Mouse (Mus musculus) stomach, embryonic 14.5 days (tissue): ENCODE data around the gene Hck. TPM values are rescaled to one million over a fixed set of nuclear protein-coding genes. Genes with fewer than 3 reads are reported as not detected.
A peak's percentile ranks its signal among the peaks of the same experiment; 100 is the strongest.

Experiments
- ATAC-seq: fragments of 200-750 bp; cut with Nextera tagmentation; 2 replicates; pipeline ENCODE4 v1.8.0; 2017; ENCODE audit warnings: low read depth, moderate TSS enrichment; ENCODE audit not compliant: insufficient number of reproducible peaks, insufficient read depth, low FRiP score
- H3K27ac ChIP-seq: fragments of 300-500 bp; sonication (generic); 2 replicates; pipeline ENCODE4 v1.5.1; 2014; ENCODE audit warnings: mild to moderate bottlenecking, low read length, moderate library complexity, mixed read lengths
- H3K27me3 ChIP-seq: fragments of 300-500 bp; sonication (generic); 2 replicates; pipeline ENCODE4 v1.6.1; 2014; ENCODE audit warnings: low read length, control low read depth, mixed read lengths; ENCODE audit not compliant: control insufficient read depth, insufficient read depth
- H3K36me3 ChIP-seq: fragments of 300-500 bp; sonication (generic); 2 replicates; pipeline ENCODE4 v1.6.1; 2014; ENCODE audit warnings: mild to moderate bottlenecking, control low read depth, low read length, moderate library complexity, mixed read lengths; ENCODE audit not compliant: control insufficient read depth, insufficient read depth
- H3K4me1 ChIP-seq: fragments of 300-500 bp; sonication (generic); 2 replicates; pipeline ENCODE4 v1.6.1; 2014; ENCODE audit warnings: low read length, control low read depth, mixed read lengths; ENCODE audit not compliant: control insufficient read depth, insufficient read depth
- H3K4me2 ChIP-seq: fragments of 300-500 bp; sonication (generic); replicated peaks from 2 replicates; pipeline ENCODE4 v1.6.1; 2014; ENCODE audit warnings: low read depth, low read length, control low read depth
- H3K4me3 ChIP-seq: fragments of 300-500 bp; sonication (generic); 2 replicates; pipeline ENCODE4 v1.5.1; 2014; ENCODE audit warnings: low read depth, low read length, control low read depth
- H3K9ac ChIP-seq: fragments of 300-500 bp; sonication (generic); replicated peaks from 2 replicates; pipeline ENCODE4 v1.6.1; 2014; ENCODE audit warnings: low read depth, mild to moderate bottlenecking, control low read depth, low read length, moderate library complexity, mixed read lengths
- H3K9me3 ChIP-seq: fragments of 300-500 bp; sonication (generic); 2 replicates; pipeline ENCODE4 v1.6.1; 2016; ENCODE audit warnings: low read depth, low read length, control low read depth; ENCODE audit not compliant: control insufficient read depth
- WGBS: fragments of 180-500 bp; shearing (Covaris S2); extraction: QIAGEN DNeasy Blood & Tissue Kit; methylation state at CpG from one replicate; pipeline ENCODE4 v1.1.7; 2014; 5-methylcytosine and 5-hydroxymethylcytosine counted together
- polyA plus RNA-seq: library from polyadenylated mRNA; unstranded; fragments of >200 nt; fragmentation: Nextera tagmentation; extraction: Ambion mirVana; gene quantifications from 2 replicates; pipeline ENCODE4 v1.2.1, GENCODE M21; 2014

Hck gene
- polyA plus RNA-seq, 1 experiment from 2014 or later, result 4.9 TPM

- no peaks in the 10 kb centered on the region for H3K4me1 ChIP-seq
- 0 out of 2 replicates have a peak overlapping the region, but pooled peaks have one; percentile 10 for H3K9ac ChIP-seq
- H3K9me3 ChIP-seq, result no peaks in the 10 kb centered on the region
- no peak for ATAC-seq
- peak overlapping the region; percentile 48 for H3K4me2 ChIP-seq
- H3K27ac ChIP-seq, result no peak overlapping the region
- no peaks in the 10 kb centered on the region for H3K36me3 ChIP-seq
- H3K27me3 ChIP-seq, result peaks cover 34% of the 10 kb centered on the region
- 10% methylated on average over 67 of the region's 67 CpGs for WGBS
- H3K4me3 ChIP-seq, result peak overlapping the region; percentile 22
Observed at GRCm38 (mm10) chr2:153071491-153072184, 36.6 kb upstream of the Hck start.

DNA sequence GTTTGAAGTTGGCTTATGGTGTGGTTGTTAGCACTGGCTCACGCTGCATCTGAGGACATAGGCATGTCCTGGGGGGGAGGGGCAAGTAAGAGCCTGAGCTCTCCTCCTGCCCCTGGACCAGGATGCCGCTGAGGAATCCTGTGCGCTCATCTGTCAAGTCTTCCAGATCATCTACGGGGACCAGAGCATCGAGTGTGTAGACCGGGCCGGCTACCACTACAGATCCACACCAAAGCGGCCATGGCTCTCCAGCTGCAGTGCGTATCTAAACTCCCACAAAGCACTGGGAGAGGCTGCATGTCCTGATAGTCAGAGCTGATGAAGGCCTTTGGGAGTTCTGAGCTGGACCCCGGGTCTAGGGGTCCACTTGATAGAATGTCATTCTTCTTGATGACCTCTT is 33.6 kb upstream of the Hck start:
- no peak overlapping the region for H3K9ac ChIP-seq
- no peaks in the 10 kb centered on the region for H3K4me1 ChIP-seq
- peaks cover 34% of the 10 kb centered on the region for H3K27me3 ChIP-seq
- no peak overlapping the region for H3K4me3 ChIP-seq
- 75% methylated on average over 10 of the region's 10 CpGs for WGBS
- no peak for ATAC-seq
- H3K36me3 ChIP-seq, result no peaks in the 10 kb centered on the region
- H3K4me2 ChIP-seq, result no peak overlapping the region
- H3K9me3 ChIP-seq, result no peaks in the 10 kb centered on the region
- H3K27ac ChIP-seq, result no peak overlapping the region

GRCm38 (mm10) chr2:153075961-153076360 is 32.3 kb upstream of the Hck start:
- Histone ChIP-seq H3K27me3 (peaks cover 23% of the 10 kb centered on the region), H3K4me3 (no peak overlapping the region), H3K9ac (no peak overlapping the region), H3K4me1 (no peaks in the 10 kb centered on the region), H3K36me3 (no peaks in the 10 kb centered on the region), H3K4me2 (no peak overlapping the region), H3K9me3 (no peaks in the 10 kb centered on the region), H3K27ac (no peak overlapping the region)
- peak; percentile 35; the same call in 1 of the 2 replicates for ATAC-seq
- 44% methylated on average over 2 of the region's 2 CpGs for WGBS

- Histone ChIP-seq H3K4me3 (no peak overlapping the region), H3K9ac (no peak overlapping the region), H3K27ac (no peak overlapping the region), H3K4me2 (no peak overlapping the region), H3K36me3 (no peaks in the 10 kb centered on the region), H3K4me1 (no peaks in the 10 kb centered on the region), H3K9me3 (no peaks in the 10 kb centered on the region), H3K27me3 (no peaks in the 10 kb centered on the region)
- WGBS, result 36% methylated on average over 32 of the region's 32 CpGs
- no peak for ATAC-seq
Observed at GRCm38 (mm10) chr2:153080841-153081523, 27.3 kb upstream of the Hck start.

- Histone ChIP-seq H3K27me3 (no peaks in the 10 kb centered on the region), H3K4me3 (no peak overlapping the region), H3K4me2 (no peak overlapping the region), H3K9me3 (no peaks in the 10 kb centered on the region), H3K4me1 (no peaks in the 10 kb centered on the region), H3K27ac (no peak overlapping the region), H3K36me3 (no peaks in the 10 kb centered on the region), H3K9ac (no peak overlapping the region)
- no peak for ATAC-seq
- 75% methylated on average over 6 of the region's 6 CpGs for WGBS
Observed at GRCm38 (mm10) chr2:153081866-153082265, 26.4 kb upstream of the Hck start.

DNA sequence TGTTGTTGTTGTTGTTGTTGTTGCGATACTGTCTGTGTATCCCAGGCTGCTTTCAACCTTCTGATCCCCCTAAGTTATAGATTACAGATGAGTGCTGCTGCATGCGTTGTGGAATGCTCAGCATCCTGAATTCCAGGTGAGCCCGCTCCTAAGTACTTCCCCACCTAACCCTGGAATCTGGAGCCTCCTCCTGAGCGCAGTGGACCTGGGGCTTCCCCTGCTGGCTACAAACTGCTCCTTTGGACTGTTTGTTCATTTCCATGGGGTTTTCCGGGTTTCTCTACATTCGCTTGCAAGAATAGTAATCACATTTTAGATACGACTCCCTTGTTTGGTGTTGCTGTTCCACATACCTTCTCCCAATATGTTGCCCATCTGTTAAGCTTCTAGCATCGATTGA is 25.0 kb upstream of the Hck start:
- WGBS, result 74% methylated on average over 8 of the region's 8 CpGs
- Histone ChIP-seq H3K4me3 (no peak overlapping the region), H3K9me3 (no peaks in the 10 kb centered on the region), H3K27ac (no peak overlapping the region), H3K4me1 (no peaks in the 10 kb centered on the region), H3K36me3 (no peaks in the 10 kb centered on the region), H3K9ac (no peak overlapping the region), H3K4me2 (no peak overlapping the region), H3K27me3 (no peaks in the 10 kb centered on the region)
- ATAC-seq, result no peak

- H3K9me3 ChIP-seq, result no peaks in the 10 kb centered on the region
- WGBS, result 78% methylated on average over 4 of the region's 4 CpGs
- H3K9ac ChIP-seq, result no peak overlapping the region
- H3K4me3 ChIP-seq, result no peak overlapping the region
- ATAC-seq, result no peak
- H3K4me2 ChIP-seq, result no peak overlapping the region
- H3K27ac ChIP-seq, result no peak overlapping the region; the same call in 1 of the 2 replicates
- no peaks in the 10 kb centered on the region for H3K4me1 ChIP-seq
- no peaks in the 10 kb centered on the region for H3K27me3 ChIP-seq
- H3K36me3 ChIP-seq, result no peaks in the 10 kb centered on the region
Observed at GRCm38 (mm10) chr2:153083824-153084223, 24.4 kb upstream of the Hck start.

DNA sequence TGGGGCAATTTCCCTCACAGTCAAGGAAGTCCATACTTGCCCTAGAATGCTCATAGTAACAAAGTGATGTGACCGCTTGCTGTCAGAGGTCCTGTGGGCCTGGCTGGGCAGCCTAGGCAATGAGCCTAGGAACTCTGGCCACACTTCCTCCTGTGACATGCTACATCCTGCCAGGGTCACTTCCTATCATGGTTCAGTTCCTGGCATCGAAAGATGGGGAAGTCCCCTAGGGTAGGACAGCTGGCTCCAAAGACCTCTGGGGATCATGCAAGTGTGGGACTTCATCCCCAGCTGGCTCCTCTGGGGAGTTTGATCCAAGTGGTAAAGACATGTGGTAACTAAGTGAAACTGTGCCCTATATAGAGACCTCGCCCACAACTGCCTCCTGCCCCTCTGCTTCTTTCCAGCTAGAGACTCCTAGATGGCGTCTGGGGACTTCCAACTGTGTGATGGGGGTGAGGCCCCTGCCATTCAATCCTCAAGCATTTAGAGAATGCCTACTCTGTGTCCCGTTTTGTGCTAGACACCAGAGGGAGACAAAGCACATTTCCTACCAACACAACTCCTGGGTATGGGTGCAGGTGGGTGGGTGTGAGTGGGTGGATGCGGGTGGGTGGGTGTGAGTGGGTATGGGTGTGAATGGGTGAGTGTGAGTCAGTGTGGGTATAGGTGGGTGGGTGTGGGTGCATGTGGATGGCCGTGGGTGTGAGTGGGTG is 23.8 kb upstream of the Hck start:
- no peak overlapping the region for H3K4me2 ChIP-seq
- no peaks in the 10 kb centered on the region for H3K9me3 ChIP-seq
- WGBS, result 61% methylated on average over 7 of the region's 7 CpGs
- no peaks in the 10 kb centered on the region for H3K4me1 ChIP-seq
- H3K27ac ChIP-seq, result no peak overlapping the region; the same call in 1 of the 2 replicates
- ATAC-seq, result no peak
- no peak overlapping the region for H3K9ac ChIP-seq
- H3K4me3 ChIP-seq, result no peak overlapping the region
- no peaks in the 10 kb centered on the region for H3K36me3 ChIP-seq
- H3K27me3 ChIP-seq, result no peaks in the 10 kb centered on the region
